Mouse (Mus musculus): ENCODE results near the gene Utrn.

DNA sequence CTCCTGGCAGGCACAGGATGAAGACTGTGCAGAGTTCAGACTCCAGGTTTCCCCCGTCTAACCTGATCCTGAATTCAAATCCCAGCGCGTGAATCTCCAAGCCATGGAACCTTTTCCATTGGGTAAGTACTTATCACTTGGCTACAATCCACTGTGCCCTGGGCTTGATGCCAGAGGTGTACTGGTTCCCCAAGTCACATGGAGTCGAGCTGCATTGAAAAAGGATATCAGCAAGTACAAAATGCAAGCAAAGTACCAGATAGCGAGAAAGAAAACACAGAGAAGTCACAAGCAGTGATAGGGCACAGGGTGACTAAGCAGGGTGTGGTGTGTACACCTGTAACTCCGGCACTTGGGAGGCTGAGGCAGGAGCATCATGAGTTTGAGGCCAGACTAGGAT lies 14.9 kb downstream of the Utrn start:
- no peak for TF ChIP-seq CTCF (IDR thresholded peaks at IDR 0.05; ENCODE audit: control insufficient read depth, insufficient read depth, low read length)
- TF ChIP-seq POLR2A (IDR thresholded peaks at IDR 0.05; ENCODE audit: borderline replicate concordance, control insufficient read depth, low read depth, low read length): no peak
